Mouse (Mus musculus): ENCODE results near the gene Gsto2. TPM values are rescaled to one million over a fixed set of nuclear protein-coding genes. Genes with fewer than 3 reads are reported as not detected.

The Gsto2 gene
- polyA plus RNA-seq, 1 experiment from 2014 or later, result 0.59 TPM

DNA sequence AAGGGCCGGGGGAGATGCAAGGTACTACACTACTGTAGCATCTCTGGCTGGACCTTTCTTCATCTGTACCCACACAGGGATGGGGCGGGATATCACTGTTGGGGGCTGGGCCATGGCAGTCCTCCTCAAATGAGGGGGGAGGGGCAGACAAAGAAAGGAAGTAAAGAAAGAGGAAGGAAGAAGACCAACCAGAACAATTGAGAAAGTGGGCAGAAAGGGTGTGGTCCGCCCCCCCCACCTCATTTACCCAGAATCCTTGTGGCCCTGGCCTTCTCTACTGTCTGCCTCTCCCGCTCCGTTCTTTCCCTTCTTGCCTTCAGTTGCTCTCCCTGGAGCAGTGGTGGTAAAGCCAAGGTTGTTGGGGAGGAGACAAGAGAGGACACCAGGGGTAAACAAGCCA, 40.3 kb downstream of the Gsto2 start:
- 95% methylated on average over 5 of the region's 5 CpGs for WGBS
- H3K27me3 ChIP-seq (ENCODE audit: low read depth, poor library complexity, severe bottlenecking), result no peaks in the 10 kb centered on the region
- no peak overlapping the region for H3K4me3 ChIP-seq
- DNase-seq (ENCODE audit: low spot score), result no peak
- H3K27ac ChIP-seq, result peak overlapping the region; percentile 56
- peaks cover 33% of the 10 kb centered on the region for H3K36me3 ChIP-seq
- no peaks in the 10 kb centered on the region for H3K9me3 ChIP-seq (replicated peaks)
- peaks cover 72% of the 10 kb centered on the region for H3K4me1 ChIP-seq

DNA sequence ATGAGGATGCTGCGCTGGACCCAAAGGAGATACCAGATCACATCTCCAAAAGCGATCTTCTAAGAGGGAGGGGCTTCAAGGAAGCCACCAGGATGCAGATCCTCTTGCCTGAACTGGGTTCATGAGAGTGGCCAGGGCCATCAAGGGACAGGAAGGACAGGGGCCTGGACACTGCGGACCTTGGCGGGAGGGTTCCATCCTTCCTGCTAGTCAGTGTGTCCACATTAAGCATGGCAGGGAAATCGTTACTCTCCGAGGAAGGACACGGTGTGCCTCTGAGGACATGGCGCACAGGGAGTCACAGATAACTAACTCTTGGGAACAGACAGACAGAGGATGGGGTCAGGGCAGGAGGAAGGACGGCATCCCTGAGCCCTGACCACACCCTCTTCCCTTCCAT, 42.3 kb downstream of the Gsto2 start:
- 93% methylated on average over 9 of the region's 9 CpGs for WGBS
- no peak for DNase-seq (ENCODE audit: low spot score)
- Histone ChIP-seq H3K9me3 (replicated peaks) (no peaks in the 10 kb centered on the region), H3K27ac (no peak overlapping the region; the same call in 1 of the 2 replicates), H3K4me3 (no peak overlapping the region), H3K4me1 (peaks cover 67% of the 10 kb centered on the region), H3K36me3 (peaks cover 40% of the 10 kb centered on the region), H3K27me3 (ENCODE audit: low read depth, poor library complexity, severe bottlenecking) (no peaks in the 10 kb centered on the region)

GRCm38 (mm10) chr19:47908961-47909371, 43.6 kb downstream of the Gsto2 start:
- 22% methylated on average over 6 of the region's 6 CpGs for WGBS
- Histone ChIP-seq H3K9me3 (replicated peaks) (no peaks in the 10 kb centered on the region), H3K4me1 (peaks cover 62% of the 10 kb centered on the region), H3K27me3 (ENCODE audit: low read depth, poor library complexity, severe bottlenecking) (no peaks in the 10 kb centered on the region), H3K36me3 (peaks cover 40% of the 10 kb centered on the region), H3K4me3 (peak overlapping the region; percentile 52), H3K27ac (peak overlapping the region; percentile 98)
- peak; percentile 51 for DNase-seq (ENCODE audit: low spot score)

DNA sequence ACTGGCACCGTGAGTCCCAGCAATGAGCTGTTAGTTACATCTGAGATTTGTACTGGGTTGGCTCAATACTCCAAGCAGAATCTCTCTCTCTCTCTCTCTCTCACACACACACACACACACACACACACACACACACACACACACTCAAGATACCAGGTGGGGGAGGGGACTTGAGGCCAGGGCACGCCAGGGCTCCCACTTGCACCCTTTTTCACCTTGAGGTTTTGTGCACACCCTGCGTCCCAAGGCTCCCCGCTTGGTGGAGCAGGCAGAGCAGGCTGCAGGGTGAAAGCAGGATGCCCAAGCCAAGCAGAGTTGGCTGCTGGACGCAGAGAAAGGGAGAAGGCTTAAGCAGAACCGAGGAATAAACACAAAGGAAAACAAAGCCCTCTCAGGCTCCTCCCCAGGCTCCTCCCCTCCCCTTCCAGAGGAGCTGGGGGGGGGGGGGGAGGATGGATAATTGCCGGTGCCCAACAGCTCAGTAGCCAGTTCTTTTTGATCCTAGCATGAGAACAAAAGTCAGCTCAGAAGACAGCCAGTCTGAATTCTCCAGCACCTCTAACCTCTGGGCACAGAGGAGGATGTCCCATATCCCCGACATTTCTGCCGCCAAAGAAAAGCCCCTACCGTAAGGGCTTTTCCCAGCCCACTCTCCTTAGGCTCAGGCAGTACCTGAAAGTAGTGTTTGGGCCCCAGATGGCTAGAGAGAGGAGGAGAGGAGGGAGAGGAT, 44.2 kb downstream of the Gsto2 start:
- WGBS, result 1% methylated on average over 10 of the region's 10 CpGs
- peak overlapping the region; percentile 52 for H3K4me3 ChIP-seq
- H3K27ac ChIP-seq, result peak overlapping the region; percentile 98
- H3K4me1 ChIP-seq, result peaks cover 57% of the 10 kb centered on the region
- H3K36me3 ChIP-seq, result peaks cover 38% of the 10 kb centered on the region
- H3K27me3 ChIP-seq (ENCODE audit: low read depth, poor library complexity, severe bottlenecking), result no peaks in the 10 kb centered on the region
- H3K9me3 ChIP-seq (replicated peaks), result no peaks in the 10 kb centered on the region
- DNase-seq (ENCODE audit: low spot score), result peak; percentile 73

DNA sequence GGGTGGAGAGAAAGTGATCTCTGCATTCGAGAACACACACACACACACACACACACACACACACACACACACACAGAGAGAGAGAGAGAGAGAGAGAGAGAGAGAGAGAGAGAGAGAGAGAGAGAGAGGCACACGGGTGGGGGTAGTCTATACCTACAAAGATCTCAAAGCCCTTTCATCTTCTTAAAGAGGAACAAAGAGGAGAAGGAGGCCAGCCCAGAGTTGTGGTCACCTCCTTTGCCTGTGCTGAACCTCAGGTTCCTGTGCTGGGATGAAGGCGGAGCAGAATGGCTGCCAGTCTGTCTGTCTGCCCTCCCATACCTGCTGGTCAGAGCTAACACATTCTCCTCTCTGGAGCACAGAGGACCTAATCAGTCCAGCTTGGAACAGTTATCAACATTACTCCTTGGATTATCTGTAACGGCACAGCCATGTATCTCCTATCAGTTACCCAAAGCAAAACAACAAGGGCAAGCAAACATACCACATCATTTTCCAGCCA, 44.8 kb downstream of the Gsto2 start:
- H3K4me1 ChIP-seq, result peaks cover 51% of the 10 kb centered on the region
- peak overlapping the region; percentile 52 for H3K4me3 ChIP-seq
- WGBS, result 45% methylated on average over 3 of the region's 4 CpGs

DNA sequence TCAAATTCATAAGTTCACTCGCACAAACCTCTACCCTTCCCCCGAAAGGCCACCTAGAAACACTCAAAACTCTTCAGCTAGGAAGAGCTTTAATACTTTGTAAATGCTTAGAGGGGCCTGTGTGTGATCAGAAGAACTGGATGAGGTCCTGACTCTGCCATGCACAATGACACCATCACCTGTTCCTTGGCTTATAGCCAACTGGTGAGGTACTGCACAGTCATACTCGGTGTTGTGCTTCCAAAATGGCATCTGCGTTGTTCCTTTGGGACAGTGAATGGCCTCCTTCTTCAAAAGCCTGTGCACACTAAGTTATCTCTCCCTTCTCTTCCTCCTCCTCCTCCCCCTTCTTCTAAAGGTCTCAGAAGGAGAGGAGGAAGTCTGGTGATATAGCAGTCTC, 45.4 kb downstream of the Gsto2 start:
- Histone ChIP-seq H3K4me1 (peaks cover 45% of the 10 kb centered on the region), H3K36me3 (peaks cover 27% of the 10 kb centered on the region), H3K27ac (peak overlapping the region; percentile 98), H3K27me3 (ENCODE audit: low read depth, poor library complexity, severe bottlenecking) (no peaks in the 10 kb centered on the region), H3K4me3 (no peak overlapping the region), H3K9me3 (replicated peaks) (no peaks in the 10 kb centered on the region)
- WGBS, result 94% methylated on average over 4 of the region's 4 CpGs
- no peak for DNase-seq (ENCODE audit: low spot score)

More for the DNA sequence above, 44.8 kb downstream of the Gsto2 start:
- H3K36me3 ChIP-seq, result peaks cover 32% of the 10 kb centered on the region
- no peaks in the 10 kb centered on the region for H3K27me3 ChIP-seq (ENCODE audit: low read depth, poor library complexity, severe bottlenecking)
- peak overlapping the region; percentile 98 for H3K27ac ChIP-seq
- no peaks in the 10 kb centered on the region for H3K9me3 ChIP-seq (replicated peaks)
- no peak for DNase-seq (ENCODE audit: low spot score)

DNA sequence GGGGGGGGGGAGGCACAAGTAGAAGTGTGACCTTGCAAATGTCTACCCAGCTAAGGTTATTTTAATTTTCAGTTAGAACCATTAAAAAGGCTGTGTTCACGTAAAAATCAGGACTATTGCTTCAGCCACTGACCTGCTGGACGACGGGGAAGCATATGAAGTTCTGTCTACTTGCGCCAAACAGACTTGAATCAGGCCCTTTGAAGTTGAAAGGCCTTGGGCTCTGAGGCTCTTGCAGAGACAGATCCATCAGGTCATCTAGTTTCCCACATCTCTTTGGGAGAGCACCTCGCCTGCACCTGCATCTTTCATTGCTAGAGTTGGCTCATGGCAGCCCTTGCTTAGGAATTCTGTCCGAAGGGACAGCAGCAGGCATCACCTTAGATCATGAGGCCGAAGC, 48.0 kb downstream of the Gsto2 start:
- WGBS, result 71% methylated on average over 7 of the region's 7 CpGs
- peaks cover 17% of the 10 kb centered on the region for H3K36me3 ChIP-seq
- no peak overlapping the region for H3K27ac ChIP-seq
- no peaks in the 10 kb centered on the region for H3K9me3 ChIP-seq (replicated peaks)
- peaks cover 60% of the 10 kb centered on the region for H3K4me1 ChIP-seq
- no peak overlapping the region for H3K4me3 ChIP-seq
- no peak for DNase-seq (ENCODE audit: low spot score)
- H3K27me3 ChIP-seq (ENCODE audit: low read depth, poor library complexity, severe bottlenecking), result no peaks in the 10 kb centered on the region

GRCm38 (mm10) chr19:47914191-47914590, 48.9 kb downstream of the Gsto2 start:
- Histone ChIP-seq H3K4me1 (peaks cover 54% of the 10 kb centered on the region), H3K4me3 (no peak overlapping the region), H3K9me3 (replicated peaks) (no peaks in the 10 kb centered on the region), H3K27ac (no peak overlapping the region), H3K27me3 (ENCODE audit: low read depth, poor library complexity, severe bottlenecking) (no peaks in the 10 kb centered on the region), H3K36me3 (peaks cover 17% of the 10 kb centered on the region)
- DNase-seq (ENCODE audit: low spot score), result no peak
- WGBS, result 93% methylated on average over 4 of the region's 4 CpGs

DNA sequence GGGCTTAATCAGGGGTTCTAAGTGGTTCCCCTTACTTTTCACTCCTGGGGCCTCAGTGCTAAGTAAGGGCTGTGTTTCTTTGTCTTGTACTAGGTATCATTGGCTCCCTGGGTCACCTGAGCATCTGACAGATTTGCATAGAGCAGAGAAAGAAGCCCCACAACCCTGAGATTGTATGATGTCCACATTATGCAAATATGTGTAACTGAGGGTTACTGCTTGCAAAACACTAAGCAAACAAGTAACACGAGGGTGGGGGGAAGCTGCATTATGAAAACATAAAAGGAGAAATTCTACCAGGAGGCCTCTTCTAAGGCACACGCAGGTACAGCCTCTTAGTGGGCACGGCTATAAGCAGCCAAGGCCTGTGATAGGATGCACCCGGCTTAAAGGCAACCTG, 49.9 kb downstream of the Gsto2 start:
- Histone ChIP-seq H3K27me3 (ENCODE audit: low read depth, poor library complexity, severe bottlenecking) (no peaks in the 10 kb centered on the region), H3K4me1 (peaks cover 49% of the 10 kb centered on the region), H3K4me3 (no peak overlapping the region), H3K9me3 (replicated peaks) (no peaks in the 10 kb centered on the region), H3K27ac (no peak overlapping the region), H3K36me3 (peaks cover 17% of the 10 kb centered on the region)
- 88% methylated on average over 4 of the region's 4 CpGs for WGBS
- no peak for DNase-seq (ENCODE audit: low spot score)

DNA sequence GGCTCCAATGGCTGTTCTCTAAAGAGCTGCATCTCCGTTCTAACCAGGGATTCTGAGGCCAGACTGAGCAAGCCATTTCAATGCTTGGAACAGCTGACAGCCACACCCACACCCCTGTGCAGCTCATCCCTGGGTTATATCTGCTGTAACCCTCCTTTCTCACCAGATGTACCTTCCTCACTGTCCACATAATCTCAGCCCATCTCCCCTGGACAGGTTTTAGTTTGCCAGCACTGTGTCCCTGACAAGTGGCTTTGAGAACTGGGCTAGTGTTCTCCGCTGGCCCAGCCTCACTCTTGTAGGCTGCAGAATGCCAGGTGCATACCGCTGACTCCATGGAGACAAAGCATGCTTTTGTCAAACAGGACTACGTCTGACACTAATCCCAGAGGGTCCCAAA, 52.1 kb downstream of the Gsto2 start:
- DNase-seq (ENCODE audit: low spot score), result no peak
- H3K27ac ChIP-seq, result no peak overlapping the region
- H3K9me3 ChIP-seq (replicated peaks), result no peaks in the 10 kb centered on the region
- 45% methylated on average over 4 of the region's 4 CpGs for WGBS
- peak overlapping the region; percentile 94 for H3K4me3 ChIP-seq
- H3K4me1 ChIP-seq, result peaks cover 40% of the 10 kb centered on the region
- H3K36me3 ChIP-seq, result peaks cover under 1% of the 10 kb centered on the region; the same call in 1 of the 2 replicates
- no peaks in the 10 kb centered on the region for H3K27me3 ChIP-seq (ENCODE audit: low read depth, poor library complexity, severe bottlenecking)

GRCm38 (mm10) chr19:47918016-47918415, 52.7 kb downstream of the Gsto2 start:
- Histone ChIP-seq H3K27ac (peak overlapping the region; percentile 98), H3K27me3 (ENCODE audit: low read depth, poor library complexity, severe bottlenecking) (no peaks in the 10 kb centered on the region), H3K4me3 (peak overlapping the region; percentile 94), H3K36me3 (no peaks in the 10 kb centered on the region), H3K4me1 (peaks cover 37% of the 10 kb centered on the region), H3K9me3 (replicated peaks) (no peaks in the 10 kb centered on the region)
- WGBS, result 21% methylated on average over 9 of the region's 9 CpGs
- no peak for DNase-seq (ENCODE audit: low spot score)

DNA sequence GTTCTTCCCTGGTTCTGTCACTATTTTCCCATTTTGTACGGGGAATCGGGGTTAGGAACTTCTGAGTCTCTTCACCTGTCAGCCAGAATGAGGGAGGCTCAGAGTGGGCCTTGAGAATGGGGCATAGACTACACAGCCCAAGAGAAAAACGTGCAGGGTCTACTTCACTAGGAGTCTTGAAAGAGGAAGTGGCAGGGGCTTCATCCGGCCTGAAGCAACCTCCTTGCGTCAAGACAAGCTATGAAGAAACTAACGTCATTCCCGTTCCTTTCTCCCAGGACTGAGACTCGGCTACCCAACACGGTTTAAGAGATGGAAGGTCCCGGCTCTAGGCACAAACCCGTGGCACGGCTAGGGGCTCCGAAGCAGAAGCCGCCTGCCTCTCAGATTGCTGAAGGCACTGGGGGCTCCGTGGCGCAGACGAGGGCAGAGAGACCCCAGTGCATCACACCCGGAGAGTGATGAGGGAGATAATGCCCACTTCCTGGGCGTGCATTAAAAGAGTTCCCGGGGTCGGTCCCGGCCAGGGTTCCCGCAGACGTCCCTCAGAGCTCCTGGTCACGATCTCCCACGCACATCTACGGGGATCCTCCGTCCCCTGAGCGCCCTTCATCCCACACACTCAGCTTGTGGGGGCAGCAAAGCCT, 53.2 kb downstream of the Gsto2 start:
- Histone ChIP-seq H3K9me3 (replicated peaks) (no peaks in the 10 kb centered on the region), H3K27ac (peak overlapping the region; percentile 98), H3K4me3 (peak overlapping the region; percentile 94), H3K36me3 (no peaks in the 10 kb centered on the region), H3K27me3 (ENCODE audit: low read depth, poor library complexity, severe bottlenecking) (no peaks in the 10 kb centered on the region), H3K4me1 (peaks cover 32% of the 10 kb centered on the region)
- no peak for DNase-seq (ENCODE audit: low spot score)
- WGBS, result under 1% methylated on average over 29 of the region's 29 CpGs

Measured in limb, embryonic 10.5 days (tissue).